Mouse (Mus musculus): ENCODE measurements around the gene Spam1. TPM values are rescaled to one million over a fixed set of nuclear protein-coding genes. Genes with fewer than 3 reads are reported as not detected.

Gene Spam1
- total RNA-seq (2022) = not detected

DNA sequence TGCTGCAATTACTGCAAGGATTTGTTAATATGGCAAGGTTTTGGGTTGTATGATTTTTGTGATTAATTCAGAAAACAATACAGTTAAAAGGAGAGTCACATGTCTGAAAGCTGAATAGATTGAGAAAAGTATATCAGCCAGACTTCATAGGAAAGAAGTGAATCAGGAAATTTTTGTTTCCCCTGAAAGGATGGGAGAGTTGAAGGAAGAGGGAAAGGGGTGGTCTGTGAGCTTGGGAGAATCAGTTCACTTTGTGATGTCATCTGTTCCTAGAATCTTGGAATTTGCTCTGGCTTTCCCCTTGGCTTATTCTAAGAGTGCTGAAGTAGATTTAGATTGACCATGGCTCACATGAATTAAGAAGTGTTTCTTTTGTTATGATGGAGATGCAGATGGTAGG, at the start of gene Spam1:
Gene Spam1 (plus strand): TSS at position 301 of the 400 bp plus-strand sequence.
- no peak for DNase-seq (ENCODE audit: low spot score)

DNA sequence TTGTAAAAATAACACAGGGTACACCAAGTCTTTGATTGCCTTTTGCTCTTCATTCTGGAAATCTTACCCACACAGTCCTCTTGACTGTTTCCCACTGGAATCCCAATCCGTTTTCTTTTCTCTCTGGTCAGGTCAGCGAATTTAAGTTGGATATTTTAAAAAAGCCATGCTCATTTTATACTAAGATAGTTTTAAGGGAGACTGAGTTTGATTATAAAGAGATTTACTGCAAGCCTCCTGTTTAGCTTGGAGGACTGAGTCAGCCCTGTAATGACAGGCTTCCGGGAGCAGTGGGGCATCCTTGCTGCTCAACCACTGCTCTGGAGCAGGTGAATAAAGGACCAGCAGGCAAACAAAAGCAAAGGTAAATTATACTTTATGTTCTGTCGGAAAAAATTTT, 43.0 kb upstream of the Spam1 start, which contains the start of gene Hyal4:
Gene Hyal4 (plus strand): TSS at position 301 of the 400 bp plus-strand sequence.
- no peak for DNase-seq (ENCODE audit: low spot score)

DNA sequence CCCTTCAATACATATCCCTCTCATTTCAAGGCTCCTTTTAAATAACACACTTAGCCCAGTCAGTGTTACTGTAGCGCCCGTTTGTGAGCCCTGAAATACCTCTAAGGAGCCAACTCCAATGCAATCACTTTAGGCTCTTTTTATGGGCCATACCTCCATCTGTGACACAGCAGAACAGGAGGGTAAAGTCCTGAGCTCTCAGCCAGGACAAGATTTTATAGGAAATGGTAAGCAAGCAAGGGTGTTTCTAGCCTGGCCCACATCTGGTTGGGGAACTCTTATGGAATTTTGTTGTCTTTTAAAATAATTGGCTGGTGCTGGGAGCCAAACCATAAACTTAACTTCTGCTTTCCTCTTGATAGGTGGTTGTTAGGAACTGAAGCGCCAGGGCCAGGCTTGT, 31.7 kb upstream of the Spam1 start:
- DNase-seq (ENCODE audit: low spot score) = no peak

DNA sequence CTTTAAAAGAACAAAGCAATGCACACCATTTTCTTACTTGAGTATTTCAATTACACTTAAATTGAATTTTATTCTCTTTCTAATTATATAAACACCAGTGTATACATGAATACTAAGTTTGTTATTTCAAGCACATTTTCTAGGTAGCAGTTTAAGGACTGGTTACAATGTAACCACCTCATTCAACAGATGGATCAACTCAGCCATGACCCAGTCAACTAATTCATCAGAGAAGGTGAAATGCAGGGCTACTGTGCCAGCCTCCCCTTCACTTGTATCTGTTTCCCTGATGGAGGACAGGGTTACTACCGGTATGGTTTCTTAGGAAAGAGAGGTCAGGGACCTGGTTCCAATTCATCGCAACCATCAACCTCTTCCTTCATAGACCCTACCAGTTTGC, 24.7 kb upstream of the Spam1 start:
- DNase-seq (ENCODE audit: low spot score) = no peak

DNA sequence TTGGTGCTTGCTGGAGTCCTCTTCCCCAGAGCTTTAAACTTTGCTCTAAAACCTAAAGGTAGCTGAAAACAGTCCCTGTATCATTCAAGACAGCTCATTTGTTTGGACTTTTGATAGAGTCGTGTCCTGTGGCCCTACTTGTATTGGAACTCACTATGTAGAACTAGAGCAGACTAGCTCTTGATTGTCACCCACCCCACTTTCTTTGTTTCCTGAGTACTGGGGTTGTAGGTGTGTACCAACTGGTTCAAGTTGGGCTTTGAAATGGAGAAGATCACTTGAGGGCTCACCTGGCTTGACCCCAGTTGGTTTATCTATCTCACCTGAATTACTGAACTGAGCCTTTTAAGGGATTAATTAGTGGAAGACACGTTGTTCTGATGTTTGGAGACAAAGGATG, 11.8 kb upstream of the Spam1 start:
- DNase-seq (ENCODE audit: low spot score) = no peak

DNA sequence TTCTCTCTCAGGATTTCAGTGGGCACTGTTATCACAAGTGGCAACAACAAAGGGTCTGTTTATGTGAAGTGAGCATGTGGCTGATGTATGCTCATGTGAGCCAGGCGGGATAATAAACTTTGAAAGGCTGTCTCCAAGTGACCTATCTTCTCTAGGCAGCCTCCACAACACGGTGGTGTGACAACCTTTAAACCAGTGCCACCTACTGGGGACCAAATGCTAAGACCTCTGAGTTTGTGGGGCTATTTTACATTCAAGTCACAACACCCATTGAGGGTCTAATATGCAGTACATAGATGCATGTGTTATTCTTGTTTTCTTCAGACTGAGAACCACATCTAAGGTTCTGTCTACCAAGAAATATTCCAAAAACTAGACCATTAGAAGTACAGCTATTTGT, 31.1 kb downstream of the Spam1 start:
- no peak for DNase-seq (ENCODE audit: low spot score)

Other genes with a start within 250 kb of the Spam1 start
- gene Lmod2, start 193.4 kb upstream of the Spam1 start, total RNA-seq (2022) = 100 to 1,000 TPM; 758 to 914 (median 862) TPM
- gene Wasl, start 126.2 kb upstream of the Spam1 start, total RNA-seq (2022) = 10 to 100 TPM; 23.5 to 27.0 (median 25.3) TPM
- not detected for gene Hyal6, start 57.9 kb upstream of the Spam1 start, total RNA-seq (2022)
- not detected for gene Hyal4, start 42.9 kb upstream of the Spam1 start, total RNA-seq (2022)
- gene Hyal5, start 66.8 kb downstream of the Spam1 start, total RNA-seq (2022) = not detected
- under 1 TPM in 1 of 4 experiments, not detected in 3; 0.05 TPM for gene Tmem229a, start 165.1 kb downstream of the Spam1 start, total RNA-seq (2022)